Mouse (Mus musculus): ENCODE measurements at regions not wholly inside any gene's neighbourhood (a gene's known extent, or its start where the extent isn't known, plus 50 kb on each side); places are given as distances from the start of the nearest gene placed in this dataset.

DNA sequence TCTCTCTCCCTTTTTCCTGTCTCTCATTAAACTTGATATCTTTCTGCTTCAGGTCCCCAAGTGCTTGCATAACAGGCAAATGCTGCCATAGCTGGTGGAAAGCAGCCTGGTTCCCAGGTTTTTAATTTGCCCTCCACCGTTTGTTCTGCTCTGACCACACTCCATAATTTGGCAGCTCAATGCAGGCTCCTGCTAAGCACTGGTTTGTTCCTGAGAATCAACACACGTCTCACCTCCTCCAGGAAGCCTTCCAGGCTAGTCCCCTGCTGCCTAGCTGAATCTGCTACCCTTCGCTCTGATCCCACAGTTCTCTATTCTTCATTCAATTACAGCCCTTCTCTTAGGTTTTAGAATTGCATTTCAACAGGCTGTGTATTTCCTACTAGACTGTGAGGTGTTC lies 152.4 kb upstream of the Ppp2r3a start:
- no peak for ATAC-seq (ENCODE audit: low TSS enrichment)

DNA sequence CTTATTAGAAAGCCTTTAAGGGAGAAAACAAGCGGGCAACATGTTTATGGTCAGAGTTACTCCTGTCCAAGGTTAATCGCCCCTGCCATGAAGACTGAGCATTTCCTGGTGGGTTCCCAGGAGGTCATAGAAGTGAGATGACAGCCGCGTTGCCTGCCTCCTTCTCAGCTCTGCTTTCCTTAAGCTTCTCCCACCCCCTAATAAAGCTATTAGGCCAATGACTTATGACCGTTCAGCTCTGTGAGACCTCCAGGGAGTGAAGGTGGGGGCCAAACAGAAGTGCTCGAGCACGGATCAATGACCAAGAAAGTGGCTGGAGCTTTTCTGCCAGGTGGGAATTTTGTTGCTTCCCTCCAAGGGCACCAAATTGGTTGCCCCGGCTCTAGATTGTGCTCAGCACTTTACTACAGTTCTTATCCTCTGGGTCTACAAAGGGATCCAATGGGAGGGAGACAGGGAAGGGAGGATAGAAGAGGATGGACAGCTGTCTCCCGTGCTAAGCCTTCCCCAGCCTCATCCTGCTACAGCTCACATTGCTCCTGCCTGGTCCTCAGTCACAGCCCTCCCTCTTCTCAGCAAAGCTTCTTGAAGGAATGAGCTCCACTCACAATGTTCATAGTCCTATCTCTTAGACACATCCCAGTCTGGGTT lies 151.1 kb upstream of the Ppp2r3a start:
- ATAC-seq (ENCODE audit: low TSS enrichment) = no peak

GRCm38 (mm10) chr9:101401416-101401815 lies 149.8 kb upstream of the Ppp2r3a start:
- no peak for ATAC-seq (ENCODE audit: low TSS enrichment)

GRCm38 (mm10) chr9:101398858-101399257 lies 147.3 kb upstream of the Ppp2r3a start:
- no peak for ATAC-seq (ENCODE audit: low TSS enrichment)

- no peak for ATAC-seq (ENCODE audit: low TSS enrichment)
Observed at GRCm38 (mm10) chr9:101369380-101369779, 117.8 kb upstream of the Ppp2r3a start.

GRCm38 (mm10) chr9:101356607-101357006 lies 105.0 kb upstream of the Ppp2r3a start:
- no peak for ATAC-seq (ENCODE audit: low TSS enrichment)

DNA sequence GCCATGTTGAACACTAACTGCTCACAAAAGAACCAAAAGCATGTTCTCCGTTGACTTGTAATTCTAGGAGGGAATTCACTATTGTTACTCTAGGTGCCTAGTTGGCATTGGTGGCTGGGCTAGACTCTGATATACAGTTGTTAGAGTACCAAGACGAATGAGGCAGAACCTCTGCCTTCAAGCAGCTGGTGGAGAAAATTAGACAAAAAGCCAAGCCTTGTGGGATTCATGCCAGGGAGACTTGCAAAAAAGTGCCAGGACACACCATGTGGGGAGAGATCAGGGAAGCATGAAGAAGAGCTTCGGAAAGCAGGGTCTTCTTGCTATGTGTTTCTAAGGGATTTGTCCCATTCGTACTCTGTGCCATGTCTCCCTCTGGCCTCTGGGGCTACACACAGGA lies 97.2 kb upstream of the Ppp2r3a start:
- no peak for ATAC-seq (ENCODE audit: low TSS enrichment)

DNA sequence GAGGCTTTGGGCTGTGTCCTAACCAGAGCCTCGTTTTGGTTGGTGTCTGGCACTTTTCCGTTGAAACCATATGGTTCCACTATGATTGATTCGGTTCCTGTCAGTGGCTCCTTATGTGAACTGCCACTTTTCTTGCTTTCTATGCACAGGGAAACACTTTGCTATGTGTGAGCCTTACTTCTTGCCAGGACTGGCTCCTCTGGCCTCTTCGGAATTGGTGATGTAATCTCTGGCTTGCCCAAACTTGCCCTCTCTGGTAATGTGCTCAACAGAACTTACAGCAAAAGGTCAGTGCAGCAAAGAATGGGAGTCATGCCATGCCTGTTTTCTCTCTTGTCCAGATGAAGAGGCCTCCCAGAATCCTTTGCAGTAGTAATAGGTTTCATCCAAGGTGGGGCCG lies 91.3 kb upstream of the Ppp2r3a start:
- no peak for ATAC-seq (ENCODE audit: low TSS enrichment)

- ATAC-seq (ENCODE audit: low TSS enrichment) = no peak
Observed at GRCm38 (mm10) chr9:101340796-101341465, 89.3 kb upstream of the Ppp2r3a start.

- no peak for ATAC-seq (ENCODE audit: low TSS enrichment)
Observed at GRCm38 (mm10) chr9:101329032-101329824, 77.6 kb upstream of the Ppp2r3a start.

DNA sequence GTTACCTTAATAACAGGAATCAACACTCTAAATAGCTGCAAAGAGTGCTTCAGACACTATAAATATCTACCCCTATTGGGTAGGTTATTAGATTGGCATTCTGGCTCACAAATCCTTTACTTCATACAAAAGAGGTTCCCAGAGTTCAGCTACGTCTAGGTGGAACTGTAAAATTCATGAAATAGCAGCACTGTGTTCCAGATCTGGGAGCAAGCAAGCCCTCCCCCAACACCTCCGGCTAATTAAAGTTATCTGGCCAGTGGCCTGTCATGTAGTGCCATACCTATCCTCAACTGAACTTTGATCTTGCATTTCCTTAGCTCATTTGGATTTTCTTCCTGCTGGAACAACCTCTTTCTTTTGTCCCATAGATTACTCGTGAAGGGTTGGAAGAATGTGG lies 75.4 kb upstream of the Ppp2r3a start:
- no peak for ATAC-seq (ENCODE audit: low TSS enrichment)

GRCm38 (mm10) chr9:101314036-101314435 lies 62.4 kb upstream of the Ppp2r3a start:
- peak; percentile 65 for ATAC-seq (ENCODE audit: low TSS enrichment)

DNA sequence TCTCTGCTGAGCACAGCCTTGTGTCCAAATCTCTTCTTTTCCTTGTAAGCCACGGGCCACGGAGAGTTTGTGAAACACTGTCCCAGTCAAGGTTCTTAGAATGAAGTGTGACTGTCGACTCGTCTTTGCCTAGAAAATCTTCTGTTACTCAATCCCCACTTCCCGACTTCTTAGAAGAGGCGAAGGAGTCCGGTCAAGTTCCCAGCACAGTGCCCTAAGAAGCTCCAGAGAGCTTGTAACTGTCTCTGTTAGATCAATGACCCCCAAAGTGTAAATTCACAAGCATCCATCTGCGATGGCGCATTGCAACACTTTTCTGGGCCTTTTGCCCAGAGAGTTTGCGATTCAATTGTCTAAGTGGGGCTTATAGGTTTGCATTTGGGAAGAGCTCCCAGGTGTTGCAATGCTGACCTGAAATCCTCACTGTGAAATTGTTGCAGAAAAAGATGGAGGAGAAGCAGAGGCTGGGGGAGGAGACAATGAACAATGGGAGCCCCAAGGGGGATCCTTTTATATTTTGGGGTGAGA lies 54.9 kb upstream of the Ppp2r3a start:
- no peak for ATAC-seq (ENCODE audit: low TSS enrichment)

DNA sequence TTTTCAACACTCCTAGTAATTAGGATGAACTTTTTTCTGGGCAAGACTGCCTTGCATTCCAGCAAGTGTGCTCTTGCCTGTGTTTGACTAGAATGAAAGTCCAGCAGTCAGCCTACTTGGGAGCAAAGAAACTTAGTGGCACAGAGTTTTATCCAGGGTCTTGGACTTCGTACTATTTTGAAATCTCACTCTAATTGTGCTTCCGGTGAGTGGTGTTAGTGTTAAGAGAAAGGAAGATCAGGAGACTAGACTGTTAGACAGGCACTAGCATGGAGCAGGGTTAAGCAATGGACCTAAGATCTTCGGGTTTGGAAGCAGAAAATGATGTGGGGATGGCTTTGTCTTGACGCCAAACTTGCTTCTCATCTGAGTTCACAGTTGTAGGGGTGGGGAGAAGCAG lies 54.1 kb upstream of the Ppp2r3a start:
- ATAC-seq (ENCODE audit: low TSS enrichment) = no peak

Measured in frontal cortex, adult (tissue).